Mouse (Mus musculus) T-cell, adult 66 days (primary cell): ENCODE measurements around the gene Olfr1359. TPM values are rescaled to one million over a fixed set of nuclear protein-coding genes. Genes with fewer than 3 reads are reported as not detected.

Experiments used
- total RNA-seq, 2 experiments: library from RNA; stranded (reverse); gene quantifications; 3 replicates in 1 of 2; 4 replicates in 1 of 2; pipeline ENCODE4 v1.2.4; 2023

Gene Olfr1359
- total RNA-seq, result not detected

DNA sequence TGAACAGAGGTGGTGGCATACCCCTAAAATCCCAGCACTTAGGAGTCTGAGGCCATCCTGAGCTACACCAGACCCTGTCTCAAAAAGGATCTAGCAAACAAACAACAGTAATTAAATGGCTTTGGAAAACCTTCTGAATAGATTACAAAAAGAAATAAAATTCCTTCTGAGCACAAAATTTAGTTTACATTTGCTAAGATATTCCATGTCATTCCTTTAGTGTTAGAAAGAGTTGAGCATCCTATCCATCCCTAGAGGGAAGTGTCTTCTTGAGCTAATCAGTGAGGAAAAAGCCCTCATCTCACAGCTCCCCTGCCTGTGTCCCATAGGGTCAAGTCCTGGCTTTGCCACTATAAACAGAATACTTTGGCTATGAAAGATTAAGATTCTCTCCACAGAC, at the start of gene Olfr1359:
Gene Olfr1359 (plus strand): TSS at position 301 of the 400 bp plus-strand sequence.

GRCm38 (mm10) chr13:21663286-21663685, 34.6 kb upstream of the Olfr1359 start, which contains the start of gene Olfr1361:
Gene Olfr1361 (minus strand): TSS chr13:21663386.

DNA sequence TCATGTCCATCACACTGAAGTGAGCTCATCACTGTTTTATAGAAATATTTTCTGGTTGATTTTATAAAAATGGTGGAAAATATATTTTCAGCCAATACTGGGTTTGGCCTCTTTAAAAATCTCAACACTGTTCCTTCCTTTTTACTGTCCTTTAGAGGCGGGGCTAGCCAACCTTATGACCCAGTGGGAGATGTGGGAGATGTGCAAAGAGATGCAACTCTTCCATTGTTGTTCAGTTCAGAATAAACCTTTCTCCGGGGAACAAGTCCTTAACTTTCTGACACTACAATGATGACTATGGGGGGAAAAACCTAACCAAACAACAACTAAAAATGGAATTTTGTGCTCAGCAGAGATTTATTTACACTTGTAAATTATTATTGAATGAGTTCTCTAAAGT, 20.6 kb upstream of the Olfr1359 start, which contains the start of gene Olfr1360:
Gene Olfr1360 (minus strand): TSS at position 101 of the 400 bp plus-strand sequence.

DNA sequence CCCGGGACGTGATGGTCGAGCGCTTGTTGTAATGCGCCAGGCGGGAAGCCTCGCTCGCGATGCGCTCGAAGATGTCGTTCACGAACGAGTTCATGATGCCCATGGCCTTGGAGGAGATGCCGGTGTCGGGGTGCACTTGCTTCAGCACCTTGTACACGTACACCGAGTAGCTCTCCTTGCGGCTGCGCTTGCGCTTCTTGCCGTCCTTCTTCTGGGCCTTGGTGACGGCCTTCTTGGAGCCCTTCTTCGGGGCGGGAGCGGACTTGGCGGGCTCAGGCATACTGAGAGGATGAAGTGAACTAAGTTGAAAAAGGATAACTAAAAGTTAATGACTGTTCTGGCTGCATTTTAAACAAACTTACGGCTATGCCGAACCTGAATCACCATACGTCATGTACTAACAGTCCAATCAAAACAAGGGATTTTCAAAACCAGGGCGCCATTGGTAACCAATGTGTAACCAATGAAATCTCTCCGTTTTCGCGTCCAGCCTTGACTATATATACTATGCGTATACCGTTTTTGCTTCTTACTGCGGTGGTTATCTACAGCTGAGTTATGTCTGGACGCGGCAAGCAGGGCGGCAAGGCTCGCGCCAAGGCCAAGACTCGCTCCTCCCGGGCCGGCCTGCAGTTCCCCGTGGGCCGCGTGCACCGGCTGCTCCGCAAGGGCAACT, 18.1 kb downstream of the Olfr1359 start, which contains the start of the genes Hist1h2bl and Hist1h2ai:
Gene Hist1h2bl (minus strand): TSS at position 280 of the 676 bp plus-strand sequence.
Gene Hist1h2ai (plus strand): TSS at position 559 of the 676 bp plus-strand sequence.

GRCm38 (mm10) chr13:21717397-21718357, 19.8 kb downstream of the Olfr1359 start, which contains the start of gene Hist1h3h:
Gene Hist1h3h (plus strand): TSS chr13:21717659.

DNA sequence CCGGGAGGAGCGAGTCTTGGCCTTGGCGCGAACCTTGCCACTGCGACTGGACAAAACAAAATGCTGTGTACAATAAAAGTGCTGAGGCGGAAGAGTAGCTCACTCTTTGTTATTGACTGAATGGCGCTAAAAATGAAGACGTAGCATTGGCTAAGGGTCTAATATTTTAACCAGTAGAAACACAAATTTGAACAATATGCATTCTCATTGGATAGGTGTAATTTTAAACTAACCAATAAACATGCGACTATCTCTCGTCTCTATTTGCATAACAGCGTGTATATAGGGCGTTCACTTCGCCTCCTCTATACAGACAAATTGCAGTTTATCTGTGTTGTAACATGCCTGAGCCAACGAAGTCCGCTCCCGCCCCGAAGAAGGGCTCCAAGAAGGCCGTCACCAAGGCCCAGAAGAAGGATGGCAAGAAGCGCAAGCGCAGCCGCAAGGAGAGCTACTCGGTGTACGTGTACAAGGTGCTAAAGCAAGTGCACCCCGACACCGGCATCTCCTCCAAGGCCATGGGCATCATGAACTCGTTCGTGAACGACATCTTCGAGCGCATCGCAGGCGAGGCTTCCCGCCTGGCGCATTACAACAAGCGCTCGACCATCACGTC, 24.0 kb downstream of the Olfr1359 start, which contains the start of gene Hist1h2bm:
Gene Hist1h2bm (plus strand): TSS at position 288 of the 616 bp plus-strand sequence.

GRCm38 (mm10) chr13:21734906-21735767, 37.2 kb downstream of the Olfr1359 start, which contains the start of gene Hist1h4j:
Gene Hist1h4j (plus strand): TSS chr13:21735064.

DNA sequence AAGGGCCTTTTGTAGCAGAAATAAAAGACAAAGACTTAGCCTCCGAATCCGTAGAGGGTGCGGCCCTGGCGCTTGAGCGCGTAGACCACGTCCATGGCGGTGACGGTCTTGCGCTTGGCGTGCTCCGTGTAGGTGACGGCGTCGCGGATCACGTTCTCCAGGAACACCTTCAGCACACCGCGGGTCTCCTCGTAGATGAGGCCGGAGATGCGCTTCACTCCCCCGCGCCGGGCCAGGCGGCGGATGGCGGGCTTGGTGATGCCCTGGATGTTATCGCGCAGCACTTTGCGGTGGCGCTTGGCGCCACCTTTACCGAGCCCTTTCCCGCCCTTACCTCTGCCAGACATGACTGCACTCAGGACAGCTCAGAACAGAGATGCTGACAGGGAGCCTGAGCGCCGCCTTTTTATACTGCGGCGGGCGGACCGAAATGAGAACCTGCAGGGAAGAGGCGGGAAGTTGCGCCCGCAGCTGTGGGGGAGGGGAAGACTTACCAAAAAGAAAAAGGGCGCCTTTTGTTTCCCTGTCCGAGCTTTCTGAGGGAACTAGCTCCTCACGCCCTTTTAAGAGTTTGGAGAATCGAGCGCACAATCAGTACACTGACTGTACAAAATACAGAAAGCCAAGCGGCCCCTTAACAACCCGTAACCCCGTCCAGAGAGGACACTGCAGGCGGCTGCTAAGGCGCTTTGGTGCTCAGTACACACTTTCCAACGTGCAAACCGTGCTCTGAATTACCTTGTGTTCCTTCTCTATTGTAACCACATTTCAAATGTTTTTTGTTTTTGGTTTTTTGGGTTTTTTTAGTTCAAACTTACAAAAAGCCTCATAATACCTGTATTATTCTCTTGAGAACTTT, 52.5 kb downstream of the Olfr1359 start, which contains the start of gene Hist1h4k:
Gene Hist1h4k (minus strand): TSS at position 347 of the 859 bp plus-strand sequence.

DNA sequence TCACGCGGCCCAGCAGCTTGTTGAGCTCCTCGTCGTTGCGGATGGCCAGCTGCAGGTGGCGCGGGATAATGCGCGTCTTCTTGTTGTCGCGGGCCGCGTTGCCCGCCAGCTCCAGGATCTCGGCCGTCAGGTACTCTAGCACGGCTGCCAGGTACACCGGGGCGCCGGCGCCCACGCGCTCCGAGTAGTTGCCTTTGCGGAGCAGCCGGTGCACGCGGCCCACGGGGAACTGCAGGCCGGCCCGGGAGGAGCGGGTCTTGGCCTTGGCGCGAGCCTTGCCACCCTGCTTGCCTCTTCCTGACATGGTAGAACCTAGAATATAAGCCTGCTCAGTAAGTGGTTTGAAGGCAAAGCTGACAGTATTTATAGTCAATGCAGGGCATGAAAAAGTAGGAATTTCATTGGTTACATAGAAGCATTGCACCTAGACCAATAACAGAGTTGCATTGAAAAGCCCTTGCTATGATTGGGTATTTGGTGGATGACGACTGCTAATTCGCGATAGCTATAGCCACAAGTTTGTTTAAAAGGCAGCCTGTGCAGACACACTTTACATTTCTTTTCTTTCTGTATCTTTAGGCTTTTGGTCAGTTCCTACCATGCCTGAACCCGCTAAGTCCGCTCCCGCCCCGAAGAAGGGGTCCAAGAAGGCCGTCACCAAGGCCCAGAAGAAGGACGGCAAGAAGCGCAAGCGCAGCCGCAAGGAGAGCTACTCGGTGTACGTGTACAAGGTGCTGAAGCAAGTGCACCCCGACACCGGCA, 55.8 kb downstream of the Olfr1359 start, which contains the start of the genes Hist1h2ak and Hist1h2bn:
Gene Hist1h2ak (minus strand): TSS at position 304 of the 762 bp plus-strand sequence.
Gene Hist1h2bn (plus strand): TSS at position 600 of the 762 bp plus-strand sequence.

Other genes with a start within 250 kb of the Olfr1359 start
- gene Zscan26, start 244.4 kb upstream of the Olfr1359 start, total RNA-seq, result 10 to 100 TPM; 54.1 to 55.3 TPM
- gene Nkapl, start 229.6 kb upstream of the Olfr1359 start, total RNA-seq, result not detected
- gene Zkscan4, start 219.2 kb upstream of the Olfr1359 start, total RNA-seq, result not detected
- gene Gm10065, start 218.7 kb upstream of the Olfr1359 start, total RNA-seq, result not detected
- gene AK157302, start 202.9 kb upstream of the Olfr1359 start, total RNA-seq, result 1 to 10 TPM; 4.4 to 5.9 TPM
- gene Gm11273, start 196.7 kb upstream of the Olfr1359 start, total RNA-seq, result 10 to 100 TPM; 10.6 to 15.1 TPM
- gene Zkscan8, start 167.0 kb upstream of the Olfr1359 start, total RNA-seq, result 10 to 100 TPM; 11.1 to 11.3 TPM
- gene Olfr1366, start 155.3 kb upstream of the Olfr1359 start, total RNA-seq, result not detected
- not detected for gene Olfr1535, start 138.2 kb upstream of the Olfr1359 start, total RNA-seq
- not detected for gene Olfr1364, start 116.4 kb upstream of the Olfr1359 start, total RNA-seq
- not detected for gene Olfr1362, start 84.1 kb upstream of the Olfr1359 start, total RNA-seq
- not detected for gene Olfr11, start 55.6 kb upstream of the Olfr1359 start, total RNA-seq
- gene Olfr1361, start 34.7 kb upstream of the Olfr1359 start, total RNA-seq, result not detected
- gene Olfr1360, start 20.7 kb upstream of the Olfr1359 start, total RNA-seq, result not detected
- gene Hist1h2bl, start 18.0 kb downstream of the Olfr1359 start, total RNA-seq, result 100 to 1,000 TPM in 1 of 2 experiments, 10 to 100 TPM in 1; 41.0 to 101 TPM
- gene Hist1h2ai, start 18.3 kb downstream of the Olfr1359 start, total RNA-seq, result 10 to 100 TPM; 69.0 to 85.5 TPM
- gene Hist1h3h, start 19.5 kb downstream of the Olfr1359 start, total RNA-seq, result 100 to 1,000 TPM in 1 of 2 experiments, 10 to 100 TPM in 1; 63.3 to 163 TPM
- 10 to 100 TPM in 1 of 2 experiments, 1 to 10 TPM in 1; 9.3 to 35.0 TPM for gene Hist1h2bm, start 23.9 kb downstream of the Olfr1359 start, total RNA-seq
- gene Hist1h4j, start 37.0 kb downstream of the Olfr1359 start, total RNA-seq, result 10 to 100 TPM in 1 of 2 experiments, 1 to 10 TPM in 1; 9.9 to 32.0 TPM
- gene Hist1h4k, start 52.4 kb downstream of the Olfr1359 start, total RNA-seq, result 100 to 1,000 TPM; 339 to 539 TPM
- gene Hist1h2ak, start 55.7 kb downstream of the Olfr1359 start, total RNA-seq, result 10 to 100 TPM; 34.6 to 52.1 TPM
- 100 to 1,000 TPM in 1 of 2 experiments, 10 to 100 TPM in 1; 62.8 to 108 TPM for gene Hist1h2bn, start 56.0 kb downstream of the Olfr1359 start, total RNA-seq
- 10 to 100 TPM; 20.5 to 68.4 TPM for gene Hist1h1b, start 82.5 kb downstream of the Olfr1359 start, total RNA-seq
- gene Hist1h3i, start 85.3 kb downstream of the Olfr1359 start, total RNA-seq, result 100 to 1,000 TPM in 1 of 2 experiments, 10 to 100 TPM in 1; 89.3 to 207 TPM
- gene Hist1h2an, start 89.1 kb downstream of the Olfr1359 start, total RNA-seq, result 10 to 100 TPM in 1 of 2 experiments, 1 to 10 TPM in 1; 8.2 to 18.6 TPM
- 10 to 100 TPM; 22.1 to 55.1 TPM for gene Hist1h2bp, start 89.3 kb downstream of the Olfr1359 start, total RNA-seq
- 100 to 1,000 TPM in 1 of 2 experiments, 10 to 100 TPM in 1; 85.1 to 138 TPM for gene Hist1h2bq, start 112.1 kb downstream of the Olfr1359 start, total RNA-seq
- 100 to 1,000 TPM; 104 to 232 TPM for gene Hist1h2ao, start 112.4 kb downstream of the Olfr1359 start, total RNA-seq
- 100 to 1,000 TPM; 266 to 341 TPM for gene Hist1h4m, start 113.6 kb downstream of the Olfr1359 start, total RNA-seq
- gene Hist1h4n, start 134.1 kb downstream of the Olfr1359 start, total RNA-seq, result 100 to 1,000 TPM in 1 of 2 experiments, 10 to 100 TPM in 1; 17.4 to 191 TPM
- gene Hist1h2ap, start 135.4 kb downstream of the Olfr1359 start, total RNA-seq, result 10 to 100 TPM; 52.5 to 94.4 TPM
- 100 to 1,000 TPM in 1 of 2 experiments, 10 to 100 TPM in 1; 85.9 to 136 TPM for gene Hist1h2br, start 135.6 kb downstream of the Olfr1359 start, total RNA-seq
- under 1 TPM; 0.36 to 0.67 TPM for gene Zfp184, start 247.0 kb downstream of the Olfr1359 start, total RNA-seq